Mouse (Mus musculus) MEL (cell line): ENCODE data around the gene Rab24. TPM values are rescaled to one million over a fixed set of nuclear protein-coding genes. Genes with fewer than 3 reads are reported as not detected.

Experiments used
- DNase-seq: peaks from one replicate; pipeline ENCODE4 v3.0.0; 2011; ENCODE audit warnings: low read depth, low spot score
- H3K27ac ChIP-seq: 2 replicates; pipeline ENCODE4 v1.5.1; 2012; ENCODE audit warnings: low read depth, mild to moderate bottlenecking, control low read depth, low read length, moderate library complexity; ENCODE audit not compliant: control insufficient read depth
- H3K27me3 ChIP-seq, 2 experiments: fragments of 150-350 bp in 1 of 2; sonication (generic) in 1 of 2; 2 replicates each; pipeline ENCODE4 v1.6.1; 2012; ENCODE audit warnings: low read length in 2 of 2, mild to moderate bottlenecking in 2 of 2, improper control_type of control experiment in 1 of 2, moderate library complexity in 1 of 2; ENCODE audit not compliant: insufficient read depth in 2 of 2, control insufficient read depth in 1 of 2
- H3K36me3 ChIP-seq, 2 experiments: 2 replicates each; pipeline ENCODE4 v1.6.1; 2012 to 2014; ENCODE audit warnings: low read length in 2 of 2, improper control_type of control experiment in 1 of 2, inconsistent platforms in 1 of 2, mild to moderate bottlenecking in 1 of 2; ENCODE audit not compliant: insufficient read depth in 2 of 2, control insufficient read depth in 1 of 2
- H3K4me1 ChIP-seq, 2 experiments: fragments of 150-350 bp in 1 of 2; sonication (generic) in 1 of 2; 2 replicates each; pipeline ENCODE4 v1.6.1; 2012; ENCODE audit warnings: low read length in 2 of 2, improper control_type of control experiment in 1 of 2, mild to moderate bottlenecking in 1 of 2; ENCODE audit not compliant: insufficient read depth in 2 of 2, control insufficient read depth in 1 of 2
- H3K4me3 ChIP-seq, 2 experiments: fragments of 150-350 bp in 1 of 2; sonication (generic) in 1 of 2; 2 replicates each; pipeline ENCODE4 v1.5.1; 2012; ENCODE audit warnings: low read depth in 2 of 2, low read length in 2 of 2, mild to moderate bottlenecking in 2 of 2, moderate library complexity in 2 of 2, control low read depth in 1 of 2, improper control_type of control experiment in 1 of 2; ENCODE audit not compliant: control insufficient read depth in 1 of 2, insufficient read depth in 1 of 2
- H3K79me2 ChIP-seq: 2 replicates; pipeline ENCODE4 v1.6.1; 2012; ENCODE audit warnings: mild to moderate bottlenecking, low read length, moderate library complexity; ENCODE audit not compliant: control insufficient read depth, poor library complexity, insufficient read depth
- H3K9ac ChIP-seq: 2 replicates; pipeline ENCODE4 v1.6.1; 2012; ENCODE audit warnings: low read depth, mild to moderate bottlenecking, control low read depth, low read length, moderate library complexity; ENCODE audit not compliant: control insufficient read depth, poor library complexity, severe bottlenecking
- H3K9me3 ChIP-seq: fragments of 150-350 bp; sonication (generic); replicated peaks from 2 replicates; pipeline ENCODE4 v1.6.1; 2012; ENCODE audit warnings: mild to moderate bottlenecking, low read length, improper control_type of control experiment, moderate library complexity; ENCODE audit not compliant: insufficient read depth
- GATA1 ChIP-seq: IDR thresholded peaks from 2 replicates; pipeline ENCODE4 v1.6.1; 2011; ENCODE audit warnings: low read depth, low read length, improper control_type of control experiment
- JUND ChIP-seq: IDR thresholded peaks from 2 replicates; pipeline ENCODE4 v1.6.1; 2011; ENCODE audit warnings: low read depth, mild to moderate bottlenecking, improper control_type of control experiment, low read length
- MXI1 ChIP-seq: IDR thresholded peaks from 2 replicates; pipeline ENCODE4 v1.6.1; 2011; ENCODE audit warnings: mild to moderate bottlenecking, low read depth, low read length, improper control_type of control experiment
- NRF1 ChIP-seq: IDR thresholded peaks from 2 replicates; pipeline ENCODE4 v1.6.1; 2014; ENCODE audit warnings: low read depth, mild to moderate bottlenecking, inconsistent platforms, low read length, improper control_type of control experiment, moderate library complexity; ENCODE audit not compliant: poor library complexity, insufficient read depth, severe bottlenecking
- POLR2AphosphoS2 ChIP-seq: IDR thresholded peaks from 2 replicates; pipeline ENCODE4 v1.6.1; 2011; ENCODE audit warnings: low read length, improper control_type of control experiment
- SIN3A ChIP-seq: IDR thresholded peaks from 2 replicates; pipeline ENCODE4 v1.6.1; 2012; ENCODE audit warnings: low read length, improper control_type of control experiment, inconsistent platforms
- USF1 ChIP-seq: IDR thresholded peaks from 2 replicates; pipeline ENCODE4 v1.6.1; 2014; ENCODE audit warnings: low read depth, mild to moderate bottlenecking, inconsistent platforms, low read length, improper control_type of control experiment, moderate library complexity
- ZKSCAN1 ChIP-seq: IDR thresholded peaks from 2 replicates; pipeline ENCODE4 v1.6.1; 2012; ENCODE audit warnings: low read depth, mild to moderate bottlenecking, inconsistent platforms, low read length, improper control_type of control experiment, moderate library complexity
- polyA plus RNA-seq, 2 experiments: library from polyadenylated mRNA; stranded (reverse) in 1 of 2; unstranded in 1 of 2; fragments of >175 nt in 1 of 2; fragments of >200 nt in 1 of 2; gene quantifications; 2 replicates each; pipeline versions ENCODE4 v1.2.1 to v1.2.4; 2012; ENCODE audit warnings: low replicate concordance in 2 of 2, low read depth in 1 of 2; ENCODE audit not compliant: insufficient read length in 2 of 2, insufficient read depth in 1 of 2, missing spikeins in 1 of 2
- total RNA-seq: library from RNA; depleted of rRNA; stranded (reverse); fragments of 300-350 nt; gene quantifications from 2 replicates; pipeline ENCODE4 v1.2.3, GENCODE M21; 2012

The Rab24 gene
- total and polyA plus RNA-seq, 3 experiments = 71.0 to 75.8 TPM; not detected in 1

DNA sequence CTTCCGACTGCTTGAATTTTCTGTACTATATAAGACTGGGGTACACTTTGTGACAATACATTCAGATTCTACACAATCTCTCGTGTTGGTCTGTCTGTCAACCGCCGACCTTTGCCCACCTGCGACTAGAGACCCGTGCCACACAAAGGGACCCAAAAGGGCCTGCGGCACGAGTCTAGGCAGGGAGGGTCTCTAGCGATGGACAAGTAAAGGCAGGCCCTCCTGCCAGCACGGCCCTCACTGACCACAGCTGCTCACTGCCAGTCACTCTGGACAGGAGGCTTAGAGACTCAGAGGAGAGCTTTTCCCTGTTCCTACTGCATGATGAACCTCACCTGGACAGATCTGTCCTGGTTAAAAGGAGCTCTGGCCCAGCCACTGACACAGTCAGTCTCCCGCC lies 20.7 kb upstream of the Rab24 start:
- Histone ChIP-seq H3K9me3 (no peaks in the 10 kb centered on the region), H3K79me2 (no peaks in the 10 kb centered on the region), H3K4me1 (0 out of 4 replicates have a peak, but pooled peaks cover 0 to 3% of the 10 kb centered on the region in 2 experiments), H3K9ac (no peak overlapping the region), H3K27ac (no peak overlapping the region), H3K27me3 (no peaks in the 10 kb centered on the region), H3K36me3 (no peaks in the 10 kb centered on the region; a peak in 1 of 4 replicates), H3K4me3 (no peak overlapping the region)
- no peak for DNase-seq
- TF ChIP-seq POLR2AphosphoS2 (peak; percentile 50; the same call in 1 of the 2 replicates), NRF1 (no peak)

DNA sequence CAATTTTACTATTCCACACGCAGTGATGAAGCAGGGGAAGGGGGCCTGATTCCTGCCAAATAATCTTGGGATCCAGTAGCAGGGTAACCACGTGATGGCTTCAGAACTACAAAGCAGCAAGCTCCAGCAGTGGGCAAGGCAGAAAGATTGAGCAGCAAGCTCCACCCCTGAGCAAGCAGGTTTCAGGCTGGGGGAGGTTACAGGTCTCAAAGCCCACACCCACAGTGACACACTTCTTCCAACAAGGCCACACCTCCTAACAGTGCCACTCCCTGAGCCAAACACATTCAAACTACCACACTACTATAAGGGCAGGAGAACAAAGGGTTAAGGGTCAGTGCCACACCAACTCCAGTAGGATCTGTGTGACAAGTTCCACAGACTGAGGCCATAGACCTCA lies 17.5 kb upstream of the Rab24 start:
- H3K27ac ChIP-seq = no peak overlapping the region
- 0 out of 4 replicates have a peak, but pooled peaks cover 0 to 3% of the 10 kb centered on the region in 2 experiments for H3K4me1 ChIP-seq
- H3K79me2 ChIP-seq = no peaks in the 10 kb centered on the region
- no peak overlapping the region for H3K9ac ChIP-seq
- no peak for TF ChIP-seq USF1
- TF ChIP-seq MXI1 = 0 out of 2 replicates have a peak, but pooled peaks have one; percentile 22
- TF ChIP-seq GATA1 = no peak
- no peak overlapping the region for H3K4me3 ChIP-seq
- H3K9me3 ChIP-seq = no peaks in the 10 kb centered on the region
- H3K36me3 ChIP-seq = no peaks in the 10 kb centered on the region
- DNase-seq = no peak
- no peaks in the 10 kb centered on the region for H3K27me3 ChIP-seq

DNA sequence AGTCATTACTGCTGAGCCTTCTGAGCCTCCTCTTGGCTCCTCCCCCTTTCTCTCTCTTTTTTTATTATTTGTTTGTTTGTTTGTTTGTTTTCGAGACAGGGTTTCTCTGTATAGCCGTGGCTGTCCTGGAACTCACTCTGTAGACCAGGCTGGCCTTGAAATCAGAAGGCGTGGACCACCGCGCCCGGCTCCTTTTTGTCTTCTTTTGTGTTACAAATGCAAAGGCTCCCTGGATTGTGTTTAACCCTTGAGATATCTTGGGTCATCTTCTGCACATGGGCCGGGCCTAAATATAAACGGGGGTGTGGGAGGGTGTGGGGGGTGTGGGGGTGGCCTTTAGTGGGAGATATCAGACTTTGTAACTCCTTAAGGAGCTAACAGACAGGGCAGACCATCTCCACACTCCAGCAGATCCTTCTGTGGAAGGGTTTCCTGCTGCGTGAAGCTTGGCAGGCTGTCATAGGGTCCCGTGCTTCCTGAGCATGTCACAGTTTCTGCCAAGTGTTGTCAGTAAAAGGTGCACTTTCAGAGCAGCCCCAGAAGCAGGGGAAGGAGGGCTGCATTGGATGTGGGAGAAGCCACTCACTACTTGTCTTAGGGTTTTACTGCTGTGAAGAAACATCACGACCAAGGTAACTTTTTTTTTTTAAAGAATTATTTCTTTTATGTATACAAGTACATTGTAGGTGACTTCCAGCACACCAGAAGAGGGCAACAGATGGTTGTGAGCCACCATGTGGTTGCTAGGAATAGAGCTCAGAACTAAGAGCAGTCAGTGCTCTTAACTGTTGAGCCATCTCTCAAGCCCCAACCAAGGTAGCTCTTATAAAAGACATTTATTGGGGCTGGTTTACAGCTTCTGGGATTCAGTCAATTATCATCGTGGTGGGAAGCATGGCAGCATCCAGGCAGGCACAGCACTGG lies 16.6 kb upstream of the Rab24 start:
- no peak overlapping the region for H3K9ac ChIP-seq
- TF ChIP-seq NRF1 (peak; percentile 45; the same call in 1 of the 2 replicates), SIN3A (no peak), JUND (no peak), ZKSCAN1 (no peak)

More for the DNA sequence above, 16.6 kb upstream of the Rab24 start:
- H3K27me3 ChIP-seq = no peaks in the 10 kb centered on the region
- no peak overlapping the region for H3K27ac ChIP-seq
- H3K36me3 ChIP-seq = no peaks in the 10 kb centered on the region
- no peaks in the 10 kb centered on the region for H3K79me2 ChIP-seq
- no peaks in the 10 kb centered on the region for H3K9me3 ChIP-seq
- H3K4me1 ChIP-seq = 0 out of 4 replicates have a peak, but pooled peaks cover 0 to 3% of the 10 kb centered on the region in 2 experiments
- DNase-seq = no peak
- no peak overlapping the region for H3K4me3 ChIP-seq
